Mouse (Mus musculus) G1E (cell line): ENCODE results near the gene Zfp683. TPM values are rescaled to one million over a fixed set of nuclear protein-coding genes. Genes with fewer than 3 reads are reported as not detected.

Experiments used
- ATAC-seq: 2 replicates; pipeline ENCODE4 v1.8.0; 2016; ENCODE audit warnings: mild to moderate bottlenecking; ENCODE audit not compliant: insufficient number of reproducible peaks, poor library complexity, low FRiP score, severe bottlenecking; ENCODE audit errors: extremely low read depth
- DNase-seq: peaks from one replicate; pipeline ENCODE4 v3.0.0; 2012; ENCODE audit warnings: low spot score
- H3K27me3 ChIP-seq: 2 replicates; pipeline ENCODE4 v1.6.1; 2012; ENCODE audit warnings: mild to moderate bottlenecking, low read length, inconsistent platforms; ENCODE audit not compliant: insufficient read depth
- H3K36me3 ChIP-seq: replicated peaks from 2 replicates; pipeline ENCODE3; 2012; ENCODE audit warnings: mild to moderate bottlenecking, inconsistent platforms
- H3K4me1 ChIP-seq: 2 replicates; pipeline ENCODE4 v1.6.1; 2012; ENCODE audit warnings: low read depth, low read length, inconsistent platforms, mixed read lengths; ENCODE audit not compliant: insufficient read depth
- H3K4me3 ChIP-seq: 2 replicates; pipeline ENCODE4 v1.5.1; 2012; ENCODE audit warnings: low read depth, mild to moderate bottlenecking, inconsistent platforms, low read length, moderate library complexity, mixed read lengths
- H3K9me3 ChIP-seq: replicated peaks from 2 replicates; pipeline ENCODE4 v1.6.1; 2012; ENCODE audit warnings: inconsistent platforms
- CTCF ChIP-seq: IDR thresholded peaks from 2 replicates; pipeline ENCODE4 v1.5.1; 2012; ENCODE audit warnings: low read depth, low read length, inconsistent platforms, mixed read lengths
- GATA1 ChIP-seq: IDR thresholded peaks from 2 replicates; pipeline ENCODE4 v1.6.1; 2012; ENCODE audit warnings: borderline replicate concordance, low read length, inconsistent platforms, mixed read lengths
- GATA2 ChIP-seq: IDR thresholded peaks from 2 replicates; pipeline ENCODE4 v1.6.1; 2012; ENCODE audit warnings: low read depth, low read length, inconsistent platforms, borderline replicate concordance
- POLR2AphosphoS5 ChIP-seq: IDR thresholded peaks from 2 replicates; pipeline ENCODE4 v1.6.1; 2012; ENCODE audit warnings: low read depth, low read length, inconsistent platforms; ENCODE audit not compliant: insufficient replicate concordance
- TAL1 ChIP-seq: conservative IDR thresholded peaks from 2 replicates; pipeline ENCODE4 v1.6.1; 2012; ENCODE audit warnings: low read depth, low read length, inconsistent platforms, mixed read lengths
- polyA plus RNA-seq: library from polyadenylated mRNA; stranded (reverse); fragments of >175 nt; gene quantifications from 2 replicates; pipeline ENCODE4 v1.2.3, GENCODE M21; 2012
- total RNA-seq, 2 experiments: library from RNA; stranded (forward) in 1 of 2; stranded (reverse) in 1 of 2; fragments of 200-1000 nt in 1 of 2; fragments of >200 nt in 1 of 2; fragmentation: Nextera tagmentation in 1 of 2; gene quantifications; 2 replicates each; pipeline ENCODE4 v1.2.3; 2014 to 2017

Zfp683 gene
- total and polyA plus RNA-seq, 3 experiments, result not detected

DNA sequence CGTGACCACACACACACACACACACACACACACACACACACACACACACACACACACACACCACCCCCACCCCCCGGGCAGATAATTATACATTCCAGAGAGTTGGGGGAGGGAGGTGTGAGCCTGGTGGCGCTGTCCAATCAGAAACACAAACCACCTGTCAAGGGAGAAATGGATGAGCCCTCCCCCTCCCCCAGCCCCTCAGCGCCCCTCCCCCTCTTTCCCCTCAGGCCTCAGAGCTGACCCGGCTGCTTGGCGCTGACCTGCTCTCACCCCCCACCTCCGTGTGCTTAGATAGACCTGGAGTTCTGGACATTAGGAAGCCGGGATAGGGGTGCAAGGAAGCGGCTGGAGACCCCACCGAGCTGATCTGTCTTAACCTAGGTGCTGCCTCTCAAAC, 34.4 kb upstream of the Zfp683 start:
- Histone ChIP-seq H3K4me1 (no peaks in the 10 kb centered on the region), H3K36me3 (no peaks in the 10 kb centered on the region), H3K9me3 (peaks cover 13% of the 10 kb centered on the region), H3K27me3 (peaks cover 37% of the 10 kb centered on the region), H3K4me3 (no peak overlapping the region)
- DNase-seq, result no peak
- ATAC-seq, result no peak
- TF ChIP-seq GATA2 (no peak), GATA1 (no peak), POLR2AphosphoS5 (no peak), TAL1 (no peak), CTCF (no peak)

DNA sequence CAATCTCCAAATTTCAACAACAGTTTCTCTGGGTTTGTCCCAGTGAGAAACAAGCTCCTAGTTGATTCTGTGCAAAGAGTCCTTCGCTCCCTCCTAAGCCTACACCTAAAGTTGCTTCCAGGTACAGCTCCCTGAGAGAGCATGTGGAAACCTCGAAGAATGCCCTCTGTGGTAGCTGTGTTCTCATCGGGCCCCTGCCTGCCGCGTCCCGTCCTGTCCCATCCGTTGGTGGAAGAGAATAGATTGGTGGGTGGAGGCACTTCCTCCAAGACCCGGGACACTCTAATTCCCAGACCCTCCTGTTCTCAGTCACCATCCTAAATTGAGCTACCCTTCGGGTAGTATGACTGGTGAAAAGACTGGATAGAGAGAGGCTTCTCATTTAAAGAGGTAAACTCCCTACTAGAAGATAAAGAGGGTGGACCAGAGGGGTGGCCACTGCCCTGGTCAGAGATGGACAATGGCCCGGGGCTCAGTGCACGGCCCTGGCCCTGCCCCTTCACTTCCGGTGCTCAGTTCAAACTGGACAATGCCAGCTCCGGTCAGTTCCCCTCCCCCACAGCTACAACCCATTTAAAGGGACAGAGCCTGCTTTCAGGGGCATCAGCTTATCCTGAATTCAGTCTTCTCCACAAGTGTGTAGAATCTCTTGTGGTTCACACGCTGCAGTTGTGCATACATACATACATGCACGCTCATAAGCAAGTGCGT, 33.8 kb upstream of the Zfp683 start:
- H3K4me1 ChIP-seq, result no peaks in the 10 kb centered on the region
- peaks cover 36% of the 10 kb centered on the region for H3K27me3 ChIP-seq
- no peak for DNase-seq
- TF ChIP-seq GATA1, result no peak
- no peak for TF ChIP-seq CTCF
- TF ChIP-seq TAL1, result no peak
- no peak for TF ChIP-seq POLR2AphosphoS5
- no peak for TF ChIP-seq GATA2
- peaks cover 13% of the 10 kb centered on the region for H3K9me3 ChIP-seq
- no peaks in the 10 kb centered on the region for H3K36me3 ChIP-seq
- ATAC-seq, result no peak
- no peak overlapping the region for H3K4me3 ChIP-seq

- H3K9me3 ChIP-seq, result peaks cover 13% of the 10 kb centered on the region
- no peak overlapping the region for H3K4me3 ChIP-seq
- peaks cover 32% of the 10 kb centered on the region for H3K27me3 ChIP-seq
- no peaks in the 10 kb centered on the region for H3K4me1 ChIP-seq
- DNase-seq (peak; percentile 23), ATAC-seq (no peak)
- H3K36me3 ChIP-seq, result no peaks in the 10 kb centered on the region
- TF ChIP-seq POLR2AphosphoS5 (no peak), GATA2 (no peak), GATA1 (no peak), CTCF (no peak), TAL1 (no peak)
Observed at GRCm38 (mm10) chr4:134020621-134021020, 33.0 kb upstream of the Zfp683 start.

DNA sequence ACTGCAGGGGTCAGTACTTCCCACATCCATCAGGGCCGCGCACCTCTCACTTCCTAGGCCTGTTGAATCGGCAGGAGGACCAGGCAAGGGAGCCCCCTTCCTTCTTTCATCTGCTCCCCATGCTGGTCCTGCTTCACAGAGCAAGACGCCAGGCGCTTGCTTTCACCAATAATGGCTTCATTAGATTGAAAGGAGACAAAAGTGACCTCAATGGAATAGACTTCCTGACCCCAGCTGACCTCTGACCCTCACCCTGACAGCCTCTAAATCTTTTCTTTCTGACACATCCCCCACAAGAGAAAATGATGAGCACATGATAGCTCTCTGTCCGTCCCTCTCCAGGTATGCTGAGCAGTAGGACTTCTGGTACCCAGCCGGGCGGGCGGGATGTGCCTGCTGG, 27.8 kb upstream of the Zfp683 start:
- no peaks in the 10 kb centered on the region for H3K36me3 ChIP-seq
- H3K4me3 ChIP-seq, result no peak overlapping the region
- 0 out of 2 replicates have a peak, but pooled peaks cover 2% of the 10 kb centered on the region for H3K9me3 ChIP-seq
- ATAC-seq (no peak), DNase-seq (no peak)
- no peaks in the 10 kb centered on the region for H3K4me1 ChIP-seq
- peaks cover 5% of the 10 kb centered on the region; the same call in 1 of the 2 replicates for H3K27me3 ChIP-seq
- no peak for TF ChIP-seq GATA2
- no peak for TF ChIP-seq GATA1
- TF ChIP-seq TAL1, result no peak
- TF ChIP-seq POLR2AphosphoS5, result no peak
- no peak for TF ChIP-seq CTCF

- DNase-seq (peak; percentile 37), ATAC-seq (no peak)
- Histone ChIP-seq H3K9me3 (no peaks in the 10 kb centered on the region), H3K36me3 (no peaks in the 10 kb centered on the region), H3K4me3 (no peak overlapping the region), H3K4me1 (no peaks in the 10 kb centered on the region), H3K27me3 (peaks cover 29% of the 10 kb centered on the region)
- TF ChIP-seq CTCF, result peak; percentile 70
- no peak for TF ChIP-seq GATA1
Observed at GRCm38 (mm10) chr4:134035953-134036352, 17.7 kb upstream of the Zfp683 start.

DNA sequence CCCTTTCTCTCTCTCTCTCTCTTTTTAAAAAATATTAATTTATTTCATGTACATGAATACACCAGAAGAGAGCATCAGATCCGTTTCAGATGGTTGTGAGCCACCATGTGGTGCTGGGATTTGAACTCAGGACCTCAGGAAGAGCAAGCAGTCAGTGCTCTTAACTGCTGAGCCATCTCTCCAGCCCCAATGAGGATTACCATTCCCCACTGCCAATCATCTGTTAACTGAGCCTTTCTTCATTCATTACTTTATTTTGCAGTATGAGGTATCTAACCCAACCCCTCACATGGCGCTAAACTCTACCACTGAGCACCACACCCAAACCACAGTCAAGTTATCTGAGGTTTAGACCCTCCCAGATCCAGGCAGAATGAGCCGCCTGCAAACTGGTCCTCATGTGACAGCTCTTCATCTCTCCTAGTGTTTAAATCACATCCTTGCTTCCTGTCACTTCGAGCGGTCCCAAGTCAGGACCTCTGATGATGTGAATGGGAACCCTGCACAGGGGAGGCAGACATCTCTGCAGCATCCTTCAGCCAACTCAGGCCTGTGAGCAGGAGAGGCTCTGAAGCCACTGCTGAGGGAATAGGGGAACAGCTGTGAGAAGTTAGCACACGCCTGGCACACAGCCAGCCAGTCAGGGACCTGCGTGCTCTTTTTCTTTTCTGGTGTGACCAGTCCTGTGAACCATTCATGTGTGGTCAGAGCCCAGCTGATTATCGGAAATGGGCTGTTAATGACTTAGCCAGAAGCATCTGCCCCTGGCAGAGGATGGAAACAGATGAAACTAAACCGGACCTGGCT, 12.1 kb upstream of the Zfp683 start:
- Histone ChIP-seq H3K9me3 (peaks cover 3% of the 10 kb centered on the region; the same call in 1 of the 2 replicates), H3K4me1 (peaks cover 10% of the 10 kb centered on the region; the same call in 1 of the 2 replicates), H3K36me3 (no peaks in the 10 kb centered on the region), H3K27me3 (peaks cover 32% of the 10 kb centered on the region), H3K4me3 (no peak overlapping the region)
- ATAC-seq (no peak), DNase-seq (no peak)
- TF ChIP-seq POLR2AphosphoS5, result no peak
